Mouse (Mus musculus): ENCODE measurements around the gene Nr1d1.

DNA sequence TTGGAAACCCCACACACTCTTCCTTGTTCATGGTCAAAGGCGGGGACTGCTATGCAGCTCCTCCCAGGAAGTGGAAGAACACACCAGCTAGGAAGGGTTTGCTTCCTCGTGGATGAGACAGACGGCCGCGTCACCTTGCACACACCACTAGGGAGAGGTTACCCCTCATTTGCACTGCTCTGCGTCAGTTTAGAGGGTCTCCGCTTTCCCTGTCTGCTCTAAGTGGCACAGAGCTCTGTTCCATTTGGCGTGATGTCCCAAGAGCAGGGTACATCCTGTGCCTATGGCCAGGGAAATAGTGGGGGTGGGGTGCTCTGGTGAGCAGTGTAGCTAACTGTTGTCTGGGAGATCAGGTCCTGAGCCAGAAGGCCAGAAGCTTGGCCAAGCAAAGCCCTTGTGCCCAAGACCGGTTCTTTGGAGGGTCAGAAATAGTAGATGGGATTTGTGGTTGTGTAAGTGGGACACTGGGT is 20.9 kb downstream of the Nr1d1 start:
- TF ChIP-seq POLR2A (IDR thresholded peaks at IDR 0.05; ENCODE audit: extremely low read depth, insufficient read depth, low read length) (no peak), CTCF (IDR thresholded peaks at IDR 0.05; ENCODE audit: extremely low read depth, insufficient read depth, low read length) (no peak)
